Mouse (Mus musculus) layer of hippocampus, postnatal 10 days (tissue): ENCODE measurements at regions not wholly inside any gene's neighbourhood (a gene's known extent, or its start where the extent isn't known, plus 50 kb on each side); places are given as distances from the start of the nearest gene placed in this dataset.

Experiments used
- DNase-seq, 2 experiments: peaks; one replicate each; pipeline ENCODE4 v3.0.0; 2021; ENCODE audit warnings: low spot score in 2 of 2

DNA sequence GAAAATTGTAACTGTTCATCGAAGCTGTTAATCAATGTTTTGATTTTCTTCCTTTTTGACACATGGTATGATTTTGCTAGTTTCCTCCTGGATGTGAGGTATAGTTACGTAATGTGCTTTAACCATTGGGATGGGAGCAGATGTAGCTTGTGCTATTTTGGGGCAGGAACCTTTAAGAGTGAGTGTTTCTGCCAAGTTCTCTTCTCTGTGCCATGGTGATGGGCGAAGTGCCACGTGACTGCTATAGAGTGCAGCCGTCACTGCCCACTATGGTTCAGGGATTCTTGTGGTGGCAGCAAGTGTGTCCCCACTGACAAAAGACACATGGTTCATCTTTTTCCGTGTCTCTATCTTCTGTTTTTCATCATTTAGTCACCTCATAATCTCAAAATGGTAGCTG, 4882.6 kb downstream of the 9330182O14Rik start:
- DNase-seq = peak in 1 of 2 experiments; percentile 27

GRCm38 (mm10) chr15:45018086-45018485, 4883.9 kb downstream of the 9330182O14Rik start:
- DNase-seq = no peak

DNA sequence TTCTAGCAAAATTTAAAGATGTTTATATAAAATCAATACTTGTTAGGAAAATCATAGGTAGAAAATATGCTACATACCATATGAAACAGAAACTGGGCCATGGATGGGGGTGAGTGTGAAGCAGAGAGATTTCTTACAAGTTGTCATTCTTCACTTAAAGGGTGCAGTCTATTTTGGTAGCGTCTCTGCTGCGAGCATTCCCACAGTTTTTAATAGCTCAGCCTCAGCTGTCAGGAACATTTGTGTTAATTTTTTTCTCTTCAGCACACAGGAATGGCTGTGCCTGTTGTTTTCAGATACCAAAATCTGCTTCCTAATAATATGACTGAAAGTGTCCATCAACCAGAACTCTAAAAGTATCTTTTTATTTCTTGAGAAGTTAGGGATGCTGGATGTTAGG, 4887.6 kb downstream of the 9330182O14Rik start:
- DNase-seq = no peak
